Mouse (Mus musculus) megakaryocyte, embryonic 14.5 days (primary cell): ENCODE results near the gene Abhd12b.

Experiments
- FLI1 ChIP-seq: IDR thresholded peaks from 2 replicates; pipeline ENCODE4 v1.6.1; 2012; ENCODE audit warnings: low read length, inconsistent platforms, mixed read lengths
- GATA1 ChIP-seq: IDR thresholded peaks from 3 replicates; pipeline ENCODE4 v1.6.1; 2012; ENCODE audit warnings: mixed read lengths, low read length, inconsistent platforms, borderline replicate concordance

DNA sequence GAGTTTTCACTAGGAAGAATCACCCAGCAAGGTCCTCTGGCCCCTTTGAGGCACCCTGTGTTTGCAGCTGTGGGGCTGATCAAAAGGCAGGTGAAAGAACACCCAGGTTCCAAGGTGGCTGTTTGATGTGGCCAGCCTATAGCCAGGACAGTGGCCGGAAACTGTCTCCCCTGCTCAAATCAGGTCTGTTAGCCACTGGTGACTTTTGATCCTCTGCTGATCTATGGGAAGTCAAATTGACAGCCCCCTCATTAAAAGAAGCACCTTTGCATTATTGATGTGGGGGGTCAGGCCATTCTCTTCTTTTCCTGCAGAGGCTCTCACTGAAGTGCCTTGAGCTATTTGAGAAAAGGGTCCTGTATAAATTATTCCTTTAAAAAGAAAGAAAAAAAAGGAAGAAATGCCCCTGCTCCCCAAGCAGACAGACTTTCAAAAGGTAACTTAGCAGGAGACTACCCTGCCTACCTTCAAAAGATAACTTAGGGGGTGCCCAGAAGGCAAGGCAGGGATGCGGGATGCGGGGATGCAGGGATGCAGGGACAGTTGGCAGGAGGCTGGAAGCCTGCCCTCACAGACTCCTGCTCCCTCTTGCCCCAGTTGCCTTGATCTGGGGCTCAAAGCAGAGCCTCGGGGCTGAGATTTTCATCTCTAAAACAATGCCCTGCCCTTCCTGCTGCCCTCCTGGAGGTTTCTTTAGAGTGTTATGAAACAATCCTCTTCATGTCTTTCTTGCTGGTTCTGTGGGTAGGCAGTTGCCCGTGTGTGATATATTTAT is 3.5 kb downstream of the Abhd12b start:
- no peak for TF ChIP-seq GATA1
- no peak for TF ChIP-seq FLI1
